Mouse (Mus musculus) left cerebral cortex, adult 18-20 months (tissue): ENCODE measurements around the gene N4bp2. TPM values are rescaled to one million over a fixed set of nuclear protein-coding genes. Genes with fewer than 3 reads are reported as not detected.

Experiments used
- DNase-seq, 2 experiments: peaks; one replicate each; pipeline ENCODE4 v3.0.0; 2021 to 2022; ENCODE audit warnings: low spot score in 2 of 2, mixed read lengths in 1 of 2
- total RNA-seq, 2 experiments: library from RNA; stranded (reverse); gene quantifications; 2 replicates each; pipeline ENCODE4 v1.2.3; 2021

Gene N4bp2
- total RNA-seq, 2 experiments from 2014 or later = 4.5 to 6.3 TPM

DNA sequence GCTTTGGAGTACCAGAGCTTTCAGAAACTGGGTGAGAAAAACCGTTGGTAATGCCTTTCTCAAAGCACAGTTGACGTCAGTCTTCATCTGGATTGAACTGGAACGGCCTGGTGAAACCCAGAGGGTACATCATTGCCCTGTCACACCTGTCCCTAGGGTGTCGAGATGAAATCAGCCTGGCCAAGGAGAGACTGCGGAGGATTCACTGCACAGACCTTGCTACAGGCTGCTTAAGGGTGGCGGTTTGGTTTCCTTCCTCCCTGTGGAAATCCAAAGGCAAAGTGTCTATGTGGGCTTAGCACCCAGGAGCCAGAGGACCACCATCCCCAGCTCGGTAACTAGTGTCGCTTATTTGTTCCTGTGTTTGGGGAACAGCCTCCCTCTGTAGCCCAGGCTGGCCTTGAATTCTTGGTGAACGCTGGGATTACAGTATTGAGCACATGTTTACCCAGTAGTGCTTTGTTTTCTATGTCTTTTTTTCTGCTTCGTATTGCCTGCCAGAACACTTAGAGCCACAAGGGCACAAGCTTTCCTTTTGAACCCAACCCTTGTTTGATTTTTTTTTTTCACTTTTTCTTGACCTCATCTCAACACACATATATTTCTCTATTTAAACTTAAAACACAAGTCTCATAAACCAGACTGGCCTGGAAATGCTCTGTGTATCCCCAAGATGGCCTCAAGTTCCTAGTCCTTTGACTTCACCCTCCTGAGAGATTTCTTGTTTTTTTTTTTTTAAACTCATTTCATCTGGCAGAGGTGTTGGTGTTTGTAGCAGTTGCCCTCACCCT, 98.0 kb downstream of the N4bp2 start, which contains the start of gene Rhoh:
Gene Rhoh, plus strand, starts transcription at position 60 of the 791 bp plus-strand sequence.
- DNase-seq = no peak

DNA sequence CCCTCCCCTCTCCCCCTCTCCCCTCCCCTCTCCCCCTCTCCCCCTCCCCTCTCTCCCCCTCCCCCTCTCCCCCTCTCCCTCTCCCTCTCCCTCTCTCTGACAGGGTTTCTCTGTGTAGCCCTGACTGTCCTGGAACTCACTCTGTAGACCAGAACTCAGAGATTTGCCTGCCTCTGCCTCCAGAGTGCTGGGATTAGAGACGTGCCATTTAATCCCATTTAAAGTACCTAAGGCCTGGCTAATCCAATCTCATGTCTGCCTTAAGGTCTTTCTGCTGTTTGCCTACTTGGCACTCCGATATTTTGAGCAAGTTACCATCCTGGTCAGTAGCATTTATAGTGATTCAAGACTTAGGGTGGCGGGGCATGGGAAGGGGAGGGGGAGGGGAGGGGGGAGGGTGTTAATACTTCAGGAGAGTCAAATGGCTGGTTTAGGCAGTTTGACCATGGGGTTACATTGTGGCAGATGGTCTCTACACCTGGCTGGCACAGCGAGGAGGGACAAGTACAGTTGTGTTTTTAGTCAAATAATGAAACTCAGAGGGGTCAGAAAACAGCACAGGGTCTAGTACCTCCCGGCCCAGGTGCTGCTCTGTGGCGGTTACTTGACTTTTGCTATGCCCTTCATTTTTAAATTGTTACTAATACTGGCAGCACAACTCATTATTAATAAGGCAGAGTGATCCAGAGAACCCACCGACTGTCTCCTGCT, 99.1 kb downstream of the N4bp2 start:
- DNase-seq = no peak

- peak in 1 of 2 experiments; percentile 3 for DNase-seq
Measured at GRCm38 (mm10) chr5:65863349-65863749, 100.0 kb downstream of the N4bp2 start.

DNA sequence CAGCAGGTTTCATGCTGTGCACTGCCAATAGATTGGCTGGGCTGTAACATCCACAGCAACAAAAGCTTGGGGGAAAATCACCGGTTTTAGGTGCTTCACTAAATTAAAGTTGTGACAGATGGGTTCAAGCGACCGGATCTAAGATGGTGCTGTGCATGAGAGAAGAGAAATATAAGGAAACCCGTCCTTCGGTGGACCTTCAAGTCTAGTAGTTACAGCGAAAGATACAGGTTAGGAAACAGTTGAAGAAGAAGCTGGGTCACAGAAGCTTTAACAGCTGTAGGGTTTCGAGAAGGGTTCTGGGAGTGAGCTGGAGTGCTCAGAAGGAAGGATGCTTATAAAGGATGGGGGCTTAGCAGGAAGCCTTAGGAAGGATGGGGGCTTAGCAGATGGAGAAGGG, 101.2 kb downstream of the N4bp2 start:
- no peak for DNase-seq

- no peak for DNase-seq
Measured at GRCm38 (mm10) chr5:65864946-65865345, 101.6 kb downstream of the N4bp2 start.

DNA sequence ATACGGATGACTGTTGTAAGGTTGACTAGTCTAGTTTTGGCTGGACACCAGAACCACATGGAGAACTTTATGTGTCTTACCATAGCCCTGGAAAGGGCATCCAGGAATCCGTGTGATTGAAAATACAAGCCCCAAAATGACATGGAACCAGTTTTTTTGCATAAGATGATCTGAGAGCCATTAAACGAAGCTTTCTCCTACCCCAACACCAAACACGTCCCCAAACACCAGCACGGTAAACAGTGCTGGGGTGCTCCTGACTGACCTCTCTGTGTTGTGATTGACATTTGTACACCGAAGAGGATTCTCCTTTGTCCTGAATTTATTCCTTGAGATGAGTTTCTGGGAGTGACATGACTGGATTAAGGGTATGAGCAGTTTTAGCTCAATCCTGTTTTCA, 103.3 kb downstream of the N4bp2 start:
- no peak for DNase-seq

DNA sequence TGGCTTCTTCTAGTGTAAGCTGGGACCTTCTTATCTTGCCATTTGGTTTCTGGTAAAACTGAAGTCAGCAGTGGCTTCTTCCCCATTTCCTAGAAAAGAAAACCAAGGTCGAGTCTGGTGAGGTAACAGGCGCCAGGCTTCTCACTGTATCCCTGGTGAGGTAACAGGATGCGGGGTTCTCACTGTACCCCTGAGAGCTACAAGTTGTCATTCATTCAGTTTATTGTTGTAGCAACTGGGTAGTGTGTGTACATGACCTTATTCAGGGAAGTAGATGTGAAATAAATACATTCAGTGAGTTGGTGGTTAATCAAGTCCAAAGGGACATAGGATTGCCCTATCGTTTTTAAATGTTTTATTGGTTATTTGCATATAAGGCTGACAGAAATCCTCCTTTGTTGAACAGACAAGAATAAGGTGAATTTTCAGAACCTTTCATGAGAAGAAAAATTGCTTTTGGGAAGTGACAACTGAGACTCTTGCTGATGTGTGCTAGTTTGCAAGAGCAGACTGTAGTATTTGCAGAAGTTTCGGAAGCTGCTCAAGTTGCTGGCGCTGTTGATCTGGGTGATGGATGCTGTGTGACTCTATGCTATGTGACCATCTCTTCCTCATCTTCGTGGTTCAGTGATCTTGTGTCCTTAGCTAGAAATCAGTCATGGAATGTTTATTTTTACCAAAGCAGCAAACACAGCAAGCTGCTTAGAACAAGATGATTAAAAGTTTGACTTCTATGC, 104.2 kb downstream of the N4bp2 start:
- no peak for DNase-seq

DNA sequence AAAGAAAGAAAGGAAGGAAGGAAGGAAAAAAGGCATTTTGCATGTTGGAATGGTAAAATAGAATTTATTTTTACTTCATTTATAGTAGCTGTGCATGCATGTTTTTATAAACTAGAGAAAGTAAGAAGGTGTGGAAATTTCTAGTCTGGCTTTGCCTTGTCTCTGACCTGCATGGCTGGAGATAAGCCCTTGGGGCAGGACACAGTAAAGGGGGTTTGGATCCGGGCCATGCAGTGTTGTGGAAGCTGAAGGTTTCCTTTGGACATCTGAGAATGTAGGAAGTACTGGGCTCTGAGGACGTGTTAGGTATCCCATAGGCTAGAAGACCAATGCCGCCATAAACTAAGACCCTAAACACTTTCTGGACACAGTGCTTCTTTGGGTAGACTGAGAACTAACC, 105.1 kb downstream of the N4bp2 start:
- DNase-seq = no peak

DNA sequence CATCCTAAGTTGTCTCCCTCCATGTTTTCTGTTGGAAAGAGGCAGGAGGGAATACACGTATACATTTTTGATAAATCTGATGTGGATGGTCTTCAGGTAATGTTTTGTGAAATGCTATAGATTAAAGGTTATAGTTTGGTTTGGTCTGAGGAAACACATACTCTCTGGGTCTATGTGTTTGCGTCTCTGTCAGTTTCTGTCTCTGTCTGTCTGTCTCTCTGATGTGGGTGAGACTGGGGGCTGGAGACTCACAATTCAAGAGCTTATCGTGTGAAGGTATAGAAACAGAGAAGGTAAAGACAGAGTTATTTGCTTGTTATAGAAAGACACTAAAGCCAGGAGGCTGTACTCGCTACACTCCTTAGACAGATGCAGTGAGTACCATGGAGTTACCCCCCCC, 106.3 kb downstream of the N4bp2 start:
- DNase-seq = no peak

DNA sequence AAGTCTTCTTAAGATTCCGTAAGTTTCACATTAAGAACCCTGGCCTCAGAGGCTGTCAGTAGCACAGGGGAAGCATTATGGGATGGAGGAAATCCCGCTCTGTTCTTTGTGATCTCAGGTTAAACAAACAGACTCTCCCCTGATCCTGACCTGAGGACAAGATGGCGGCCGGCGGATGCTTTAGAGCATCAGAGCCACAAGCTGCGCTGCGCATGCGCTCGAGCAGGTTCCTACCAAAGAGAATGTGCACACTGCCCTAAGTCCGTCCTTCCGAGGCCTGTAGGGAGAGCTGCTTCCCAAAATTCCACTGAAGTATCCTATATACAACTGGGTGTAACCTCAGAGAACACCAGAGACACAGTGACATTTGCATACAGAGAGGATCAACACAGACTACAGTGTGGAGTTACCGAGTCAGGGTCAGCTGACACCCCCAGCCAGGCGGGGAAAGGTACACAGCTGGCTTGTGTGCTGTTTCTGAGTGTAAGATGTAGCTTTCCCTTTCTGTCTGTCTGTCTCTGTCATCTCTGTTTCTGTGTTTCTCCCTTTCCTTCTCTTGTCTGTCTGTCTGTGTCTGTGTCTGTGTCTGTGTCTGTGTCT, 108.1 kb downstream of the N4bp2 start:
- DNase-seq = no peak

- DNase-seq = no peak
Measured at GRCm38 (mm10) chr5:65873212-65873611, 109.9 kb downstream of the N4bp2 start.

GRCm38 (mm10) chr5:65875269-65875668, 111.9 kb downstream of the N4bp2 start:
- DNase-seq = no peak

DNA sequence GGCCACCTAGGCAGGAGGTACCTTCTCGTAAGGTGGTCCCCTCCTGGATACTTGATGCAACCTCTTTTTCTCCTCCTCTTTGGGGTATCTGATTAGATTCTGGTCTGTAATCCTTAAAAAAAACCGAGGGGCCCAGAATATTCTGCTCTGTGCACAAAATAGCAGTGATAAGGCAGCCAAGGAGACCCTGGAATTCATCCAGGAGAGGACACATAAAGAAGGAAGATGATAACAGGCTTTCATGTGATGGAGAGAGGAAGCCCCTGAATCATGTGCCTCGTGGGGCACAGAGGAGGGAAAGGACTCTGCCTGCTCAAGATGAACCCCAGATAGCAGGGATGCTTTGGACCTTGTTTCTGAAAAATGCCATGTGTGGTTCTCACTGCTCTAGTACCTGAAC, 115.0 kb downstream of the N4bp2 start:
- no peak for DNase-seq

Other genes starting within 250 kb of the N4bp2 start
- gene Smim14, start 226.3 kb upstream of the N4bp2 start, total RNA-seq = 100 to 1,000 TPM; 158 to 178 TPM
- gene Ube2k, start 226.3 kb upstream of the N4bp2 start, total RNA-seq = 100 to 1,000 TPM; 117 to 123 TPM
- gene Pds5a, start 65.2 kb upstream of the N4bp2 start, total RNA-seq = 10 to 100 TPM; 81.2 to 81.7 TPM
- gene Rhoh, start 97.7 kb downstream of the N4bp2 start, total RNA-seq = 1 to 10 TPM; 1.0 to 1.1 TPM
- not detected for gene Chrna9, start 171.4 kb downstream of the N4bp2 start, total RNA-seq
- not detected for gene 9130230L23Rik, start 240.8 kb downstream of the N4bp2 start, total RNA-seq